Mouse (Mus musculus) splenic B cell, adult 2 months (primary cell): ENCODE data around the gene Cort.
"Not testable (repeated sequence)": the region's sequence is repeated elsewhere in the genome, so short reads cannot be mapped to it uniquely, and the experiment has no call there.

Experiments
- DNase-seq: peaks from one replicate; pipeline ENCODE4 v3.0.0-alpha.2; 2011; ENCODE audit warnings: low read depth, low spot score
- H3K27me3 ChIP-seq: 2 replicates; pipeline ENCODE4 v1.6.1; 2012; ENCODE audit warnings: mild to moderate bottlenecking, low read length, moderate library complexity, mixed read lengths; ENCODE audit not compliant: control insufficient read depth, poor library complexity, insufficient read depth, severe bottlenecking
- H3K36me3 ChIP-seq: 2 replicates; pipeline ENCODE4 v1.6.1; 2012; ENCODE audit warnings: mild to moderate bottlenecking, low read length, moderate library complexity, mixed read lengths; ENCODE audit not compliant: control insufficient read depth, poor library complexity, insufficient read depth, severe bottlenecking

The Cort gene

GRCm38 (mm10) chr4:149133395-149133794 lies 6.8 kb upstream of the Cort start:
- Histone ChIP-seq H3K36me3 (no peaks in the 10 kb centered on the region), H3K27me3 (0 out of 2 replicates have a peak, but pooled peaks cover 1% of the 10 kb centered on the region)
- no peak for DNase-seq

- DNase-seq: peak; percentile 73
- Histone ChIP-seq H3K36me3 (no peaks in the 10 kb centered on the region), H3K27me3 (0 out of 2 replicates have a peak, but pooled peaks cover 1% of the 10 kb centered on the region)
Observed at GRCm38 (mm10) chr4:149131789-149132565, 5.4 kb upstream of the Cort start.

DNA sequence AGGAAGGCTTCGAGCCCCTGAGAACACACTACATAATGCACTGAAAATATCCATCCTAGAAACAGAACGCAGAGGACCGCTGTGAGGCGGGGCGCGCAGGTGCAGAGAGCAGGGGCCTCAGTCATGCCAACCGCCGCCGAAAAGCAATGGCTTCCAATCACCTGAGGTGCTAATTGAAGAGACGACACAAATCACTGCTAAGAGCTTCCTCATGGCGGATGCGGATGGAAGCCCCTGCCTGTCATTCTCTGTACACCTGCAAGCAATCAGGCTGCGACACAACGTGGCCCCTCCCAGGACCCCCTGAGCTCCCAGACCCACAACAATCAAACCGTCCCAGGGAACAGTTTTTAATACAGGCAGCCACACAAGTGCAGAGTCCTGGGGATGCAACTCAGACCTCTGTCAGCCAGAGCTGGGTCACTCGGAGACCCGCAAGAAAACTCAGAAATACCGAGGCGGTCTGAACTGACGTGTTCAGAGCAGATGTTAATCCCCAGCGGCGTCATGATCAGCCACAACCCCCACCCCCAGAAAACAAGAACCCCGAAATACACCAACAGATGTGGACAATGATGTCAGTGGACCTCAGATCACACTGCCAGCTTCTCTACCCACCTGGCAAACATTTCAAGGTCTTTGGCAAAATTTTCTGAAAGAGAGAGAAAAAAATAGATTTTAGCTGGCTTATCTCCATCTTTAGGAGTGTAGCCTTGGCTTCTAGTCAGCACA lies 4.6 kb upstream of the Cort start:
- Histone ChIP-seq H3K27me3 (no peaks in the 10 kb centered on the region), H3K36me3 (no peaks in the 10 kb centered on the region)
- DNase-seq: peak; percentile 40

GRCm38 (mm10) chr4:149128467-149128866 lies 1.9 kb upstream of the Cort start:
- H3K36me3 ChIP-seq: no peaks in the 10 kb centered on the region

DNA sequence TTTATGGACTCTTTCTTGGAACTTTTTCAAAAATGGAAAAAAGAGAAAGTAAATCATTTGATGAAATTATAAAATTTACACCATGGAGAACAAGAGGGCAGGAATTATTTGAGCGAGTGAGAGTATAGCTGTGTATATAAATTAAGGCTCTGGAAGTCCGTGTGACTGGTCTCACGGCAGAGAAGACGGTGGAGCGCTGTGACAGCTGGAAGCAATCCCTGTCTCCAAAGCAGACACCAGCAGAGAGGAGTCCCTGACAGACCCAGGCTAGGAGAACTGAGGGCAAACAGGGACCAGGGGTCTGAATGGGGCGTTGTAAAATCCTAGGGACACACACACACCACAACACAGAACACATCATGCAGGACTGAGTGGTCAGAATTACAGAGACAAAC lies 451 bp downstream of the Cort start:
- Histone ChIP-seq H3K27me3 (no peaks in the 10 kb centered on the region), H3K36me3 (no peaks in the 10 kb centered on the region)
- no peak for DNase-seq

More at GRCm38 (mm10) chr4:149128467-149128866, 1.9 kb upstream of the Cort start:
- DNase-seq: no peak
- H3K27me3 ChIP-seq: no peaks in the 10 kb centered on the region

GRCm38 (mm10) chr4:149125341-149126114 lies 1.0 kb downstream of the Cort start:
- H3K36me3 ChIP-seq: no peaks in the 10 kb centered on the region
- DNase-seq: no peak
- no peaks in the 10 kb centered on the region for H3K27me3 ChIP-seq

DNA sequence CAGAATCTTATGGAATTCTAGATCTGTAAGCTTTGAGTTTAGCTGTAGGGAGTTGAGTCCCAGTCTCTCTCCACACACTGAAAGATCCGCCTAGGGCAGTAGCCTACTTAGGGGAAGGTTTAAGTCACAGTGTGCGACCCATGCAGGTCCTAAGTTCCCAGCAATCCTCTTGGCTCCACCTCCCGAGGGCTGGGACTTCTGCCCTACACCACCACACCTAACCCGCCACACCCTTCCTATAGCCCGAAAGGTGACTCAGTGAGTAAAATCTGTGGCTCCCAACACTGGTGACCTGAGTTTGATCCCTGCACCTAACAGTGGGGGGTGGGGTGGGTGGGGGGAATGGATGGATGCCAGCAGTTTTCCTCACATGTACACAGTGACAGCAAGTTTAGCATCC lies 3.1 kb downstream of the Cort start:
- no peak for DNase-seq
- H3K36me3 ChIP-seq: no peaks in the 10 kb centered on the region
- no peaks in the 10 kb centered on the region for H3K27me3 ChIP-seq

- not testable (repeated sequence) for H3K27me3 ChIP-seq, H3K36me3 ChIP-seq, DNase-seq
Observed at GRCm38 (mm10) chr4:149119978-149120562, 6.5 kb downstream of the Cort start.

GRCm38 (mm10) chr4:149103875-149104561 lies 22.5 kb downstream of the Cort start, which contains the start of gene Dffa:
TSS of gene Dffa (plus strand) at chr4:149104146.
- H3K27me3 ChIP-seq: no peaks in the 10 kb centered on the region
- peak; percentile 93 for DNase-seq
- H3K36me3 ChIP-seq: no peaks in the 10 kb centered on the region

DNA sequence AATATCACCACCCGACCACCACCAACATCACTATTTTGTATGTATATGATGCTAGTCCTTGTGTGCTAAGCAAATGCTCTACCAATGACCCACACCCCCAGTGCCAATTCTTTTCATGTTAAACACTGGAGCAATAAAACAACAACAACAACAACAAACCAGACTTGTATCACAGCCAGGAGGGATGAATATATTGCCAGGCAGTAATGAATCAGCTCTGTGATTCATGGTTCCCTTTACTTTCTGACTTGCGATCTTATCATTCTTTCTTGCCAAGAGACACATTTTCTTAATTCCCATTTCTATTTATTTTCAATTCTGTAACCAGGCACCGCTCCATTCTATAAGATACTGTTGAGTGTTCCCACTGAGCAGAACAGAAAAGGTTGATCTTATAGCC lies 25.1 kb downstream of the Cort start:
- Histone ChIP-seq H3K36me3 (no peaks in the 10 kb centered on the region), H3K27me3 (no peaks in the 10 kb centered on the region)
- no peak for DNase-seq

DNA sequence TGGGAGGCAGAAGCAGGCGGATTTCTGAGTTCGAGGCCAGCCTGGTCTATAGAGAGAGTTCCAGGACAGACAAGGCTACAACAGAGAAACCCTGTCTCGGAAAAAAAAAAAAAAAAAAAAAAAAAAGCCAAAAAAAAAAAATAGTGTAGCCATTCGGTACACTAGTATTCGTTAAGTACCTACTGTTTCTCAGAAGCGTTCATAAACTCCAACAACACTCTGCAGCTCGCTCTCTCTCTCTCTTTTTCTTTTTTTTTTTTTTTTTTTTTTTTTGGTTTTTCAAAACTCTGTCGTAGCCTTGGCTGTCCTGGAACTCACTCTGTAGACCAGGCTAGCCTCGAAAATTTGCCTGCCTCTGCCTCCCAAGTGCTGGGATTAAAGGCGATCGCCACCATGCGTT lies 26.1 kb downstream of the Cort start:
- DNase-seq, H3K27me3 ChIP-seq, H3K36me3 ChIP-seq: not testable (repeated sequence)

DNA sequence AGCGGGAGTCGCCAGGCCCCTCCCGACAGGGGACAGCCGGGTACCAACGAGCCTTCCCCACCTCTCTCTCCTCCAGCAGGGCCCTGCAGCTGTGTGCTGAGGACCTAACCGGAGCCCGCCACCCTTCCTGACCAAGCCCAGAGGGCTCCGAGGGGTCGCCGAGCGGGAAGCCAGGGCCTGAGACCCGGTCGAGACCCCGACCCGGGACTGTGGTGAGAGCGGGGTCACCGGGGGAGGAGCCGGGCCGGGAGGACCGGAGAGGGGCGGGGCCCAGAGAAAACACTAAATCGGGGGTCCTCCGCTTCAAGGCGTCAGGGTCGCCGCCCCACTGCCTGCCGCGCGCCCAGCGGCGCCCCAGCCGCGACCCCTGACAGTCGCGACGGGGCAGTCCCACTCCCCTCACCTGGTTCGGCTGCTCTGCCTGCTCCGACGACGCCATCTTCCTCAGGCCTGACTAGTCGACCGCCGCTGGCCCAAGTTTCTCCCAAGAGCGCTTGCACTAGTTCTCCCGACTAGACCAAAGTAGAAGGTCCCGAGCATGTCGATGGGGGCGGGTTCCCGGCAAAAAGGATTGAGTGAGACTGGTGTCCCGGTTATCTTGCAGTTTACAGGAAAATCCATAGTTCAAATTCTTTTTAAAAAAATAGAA lies 27.1 kb downstream of the Cort start, which contains the start of gene Pex14:
Gene Pex14 (minus strand): TSS at position 508 of the 649 bp plus-strand sequence.
- peak; percentile 87 for DNase-seq
- H3K27me3 ChIP-seq: no peaks in the 10 kb centered on the region

GRCm38 (mm10) chr4:149098571-149098970 lies 28.0 kb downstream of the Cort start:
- Histone ChIP-seq H3K27me3 (no peaks in the 10 kb centered on the region), H3K36me3 (no peaks in the 10 kb centered on the region)
- DNase-seq: no peak

More for the DNA sequence above, 27.1 kb downstream of the Cort start, which contains the start of gene Pex14:
- no peaks in the 10 kb centered on the region for H3K36me3 ChIP-seq
